Mouse (Mus musculus) heart, postnatal 0 days (tissue): ENCODE data around the gene Ttc16. TPM values are rescaled to one million over a fixed set of nuclear protein-coding genes. Genes with fewer than 3 reads are reported as not detected.

Source experiments
- ATAC-seq: fragments of 200-750 bp; cut with Nextera tagmentation; 2 replicates; pipeline ENCODE4 v1.8.0; 2017; ENCODE audit warnings: low read depth, moderate number of reproducible peaks, moderate library complexity; ENCODE audit not compliant: insufficient read depth
- DNase-seq: peaks from one replicate; pipeline ENCODE4 v3.0.0-alpha.2; 2016; ENCODE audit warnings: low spot score
- H3K27ac ChIP-seq: fragments of 300-500 bp; sonication (generic); 2 replicates; pipeline ENCODE4 v1.5.1; 2014; ENCODE audit warnings: low read depth, mild to moderate bottlenecking
- H3K27me3 ChIP-seq: fragments of 300-500 bp; sonication (generic); 2 replicates; pipeline ENCODE4 v1.6.1; 2014; ENCODE audit warnings: low read length, mixed read lengths; ENCODE audit not compliant: control insufficient read depth, insufficient read depth
- H3K36me3 ChIP-seq: fragments of 300-500 bp; sonication (generic); replicated peaks from 2 replicates; pipeline ENCODE4 v1.6.1; 2014; ENCODE audit warnings: low read length, mixed read lengths; ENCODE audit not compliant: control insufficient read depth, insufficient read depth
- H3K4me1 ChIP-seq: fragments of 300-500 bp; sonication (generic); 2 replicates; pipeline ENCODE4 v1.6.1; 2014; ENCODE audit warnings: antibody characterized with exemption; ENCODE audit not compliant: control insufficient read depth, insufficient read depth
- H3K4me2 ChIP-seq: fragments of 300-500 bp; sonication (generic); 2 replicates; pipeline ENCODE4 v1.6.1; 2014; ENCODE audit warnings: low read depth, mild to moderate bottlenecking, low read length, moderate library complexity
- H3K4me3 ChIP-seq: fragments of 300-500 bp; sonication (generic); 2 replicates; pipeline ENCODE4 v1.5.1; 2014; ENCODE audit warnings: low read depth, low read length
- H3K9ac ChIP-seq: fragments of 300-500 bp; sonication (generic); replicated peaks from 2 replicates; pipeline ENCODE4 v1.6.1; 2014; ENCODE audit warnings: low read depth, low read length, mixed read lengths
- H3K9me3 ChIP-seq: fragments of 300-500 bp; sonication (generic); replicated peaks from 2 replicates; pipeline ENCODE4 v1.6.1; 2016; ENCODE audit warnings: low read length; ENCODE audit not compliant: control insufficient read depth
- CTCF ChIP-seq: IDR thresholded peaks from 2 replicates; pipeline ENCODE4 v1.5.1; 2016; ENCODE audit warnings: antibody characterized with exemption, control low read depth, low read depth
- EP300 ChIP-seq: IDR thresholded peaks from 2 replicates; pipeline ENCODE4 v1.6.1; 2016; ENCODE audit warnings: antibody characterized with exemption, low read depth
- WGBS: fragments of 180-500 bp; shearing (Covaris S2); extraction: QIAGEN DNeasy Blood & Tissue Kit; methylation state at CpG from one replicate; pipeline ENCODE4 v1.1.7; 2014; 5-methylcytosine and 5-hydroxymethylcytosine counted together
- polyA plus RNA-seq: library from polyadenylated mRNA; unstranded; fragments of >200 nt; fragmentation: Nextera tagmentation; extraction: Ambion mirVana; gene quantifications from 2 replicates; pipeline ENCODE4 v1.2.1, GENCODE M21; 2015
- total RNA-seq: library from RNA; depleted of rRNA; stranded (reverse); fragments of >200 nt; gene quantifications from 2 replicates; pipeline ENCODE4 v1.2.3, GENCODE M21; 2014; ENCODE audit warnings: low replicate concordance

Ttc16 gene
- total and polyA plus RNA-seq, 2 experiments from 2014 or later = 0.08 TPM; not detected in 1

DNA sequence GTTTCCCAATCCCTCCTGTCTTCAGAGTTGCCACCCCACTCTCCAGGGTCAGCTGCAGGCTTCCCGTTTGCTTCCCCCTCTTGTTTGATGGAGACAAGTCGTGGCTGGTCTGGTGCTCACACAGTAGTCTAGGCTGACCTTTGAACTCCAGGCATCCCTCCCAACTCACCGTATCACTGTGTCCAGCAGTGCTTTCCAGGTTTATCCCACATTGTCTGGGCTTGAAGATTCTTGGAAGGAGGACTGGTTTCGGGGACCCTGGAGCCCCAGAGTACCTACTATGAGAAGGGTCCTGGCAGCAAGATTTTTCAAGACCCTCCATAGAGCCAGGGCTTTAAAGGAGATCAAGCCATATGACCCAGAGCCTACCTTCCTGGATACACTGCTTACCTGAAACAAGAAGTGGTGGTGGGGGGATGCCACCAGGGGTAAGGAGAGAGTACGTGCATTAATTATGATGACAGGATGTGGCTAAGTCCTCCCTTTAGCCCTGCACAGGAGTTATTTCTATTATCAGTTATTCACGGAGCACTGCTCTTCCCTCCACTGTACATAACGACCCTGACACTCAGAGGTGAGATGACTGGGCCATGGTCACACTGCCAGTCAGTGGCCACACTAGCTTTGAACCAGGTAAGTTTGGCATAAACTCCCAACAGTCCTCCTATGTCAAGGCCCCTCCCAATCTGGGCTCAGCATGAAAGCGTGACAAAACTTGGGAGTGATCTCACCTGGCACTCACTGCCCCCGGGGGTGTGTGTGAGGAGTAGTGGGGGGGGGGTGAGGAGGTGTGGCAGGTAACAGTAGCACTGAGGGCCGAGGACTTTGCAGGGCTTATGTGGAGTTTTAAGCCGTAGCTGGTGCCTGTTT is 61.1 kb downstream of the Ttc16 start:
- H3K4me2 ChIP-seq = no peak overlapping the region
- no peak for ATAC-seq

DNA sequence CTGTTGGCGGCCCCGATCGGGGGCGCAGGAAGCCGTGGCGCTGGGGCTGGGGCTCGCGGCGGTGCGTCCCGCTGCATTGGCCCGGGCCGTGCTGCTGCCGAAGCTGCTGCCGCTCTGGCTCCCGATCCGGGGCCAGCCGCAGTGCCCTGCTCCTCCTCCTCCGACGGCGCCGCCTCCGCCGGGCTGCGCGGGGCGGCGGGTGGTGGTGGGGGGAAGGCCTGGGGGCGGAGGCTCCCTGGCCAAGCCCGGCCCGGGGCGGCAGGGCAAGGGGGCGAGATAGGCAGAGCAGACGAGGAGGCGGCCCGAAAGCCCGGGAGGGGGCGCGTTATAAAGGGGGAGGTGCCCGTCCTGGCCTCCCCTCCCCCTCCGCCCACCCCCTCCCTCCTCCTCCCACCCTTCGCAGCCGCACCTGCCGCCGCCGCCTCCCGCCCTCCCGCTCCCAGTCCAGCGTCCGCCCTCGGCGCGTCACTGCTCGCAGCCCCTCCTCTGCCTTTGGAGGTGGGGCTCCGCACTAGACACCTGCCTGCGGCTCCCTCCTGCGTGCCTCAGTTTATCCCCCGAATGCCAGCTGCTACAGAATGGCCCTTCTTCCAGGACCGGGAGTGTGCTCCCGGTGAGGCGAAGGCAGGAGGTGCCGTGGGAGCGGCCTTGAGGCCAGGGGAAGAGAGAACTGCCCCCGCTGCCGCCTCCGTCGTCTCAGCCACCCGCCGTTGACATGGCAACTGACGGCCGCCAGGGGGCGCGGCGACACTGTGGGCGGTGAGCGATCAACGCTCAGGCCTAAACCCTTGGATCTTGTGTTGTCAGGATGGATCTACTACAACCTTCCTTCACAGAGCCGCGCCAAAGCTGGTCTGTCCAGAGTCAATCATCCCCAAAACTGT is 62.3 kb downstream of the Ttc16 start, which contains the start of gene Cdk9:
TSS of gene Cdk9 (minus strand) at position 143 of the 884 bp plus-strand sequence.
- Histone ChIP-seq H3K27ac (peak within 1 kb of the TSS; percentile 90), H3K27me3 (no peaks in the 10 kb centered on the region), H3K9ac (peak within 1 kb of the TSS; percentile 65), H3K36me3 (peaks cover 28% of the 10 kb centered on the region), H3K4me1 (peaks cover 15% of the 10 kb centered on the region), H3K9me3 (no peaks in the 10 kb centered on the region), H3K4me3 (peak within 1 kb of the TSS; percentile 70), H3K4me2 (peak within 1 kb of the TSS; percentile 79)
- TF ChIP-seq EP300 (no peak), CTCF (peak; percentile 97)
- peak; percentile 89 for DNase-seq
- WGBS = under 1% methylated on average over 51 of the region's 79 CpGs
- ATAC-seq = peak; percentile 80

More for the DNA sequence above, 61.1 kb downstream of the Ttc16 start:
- 42% methylated on average over 11 of the region's 11 CpGs for WGBS
- no peaks in the 10 kb centered on the region for H3K27me3 ChIP-seq
- no peak for TF ChIP-seq CTCF
- no peak for TF ChIP-seq EP300
- no peak overlapping the region for H3K9ac ChIP-seq
- H3K4me3 ChIP-seq = no peak overlapping the region
- H3K4me1 ChIP-seq = peaks cover 15% of the 10 kb centered on the region
- no peak for DNase-seq
- H3K36me3 ChIP-seq = peaks cover 16% of the 10 kb centered on the region
- H3K9me3 ChIP-seq = no peaks in the 10 kb centered on the region
- H3K27ac ChIP-seq = peak overlapping the region; percentile 90

DNA sequence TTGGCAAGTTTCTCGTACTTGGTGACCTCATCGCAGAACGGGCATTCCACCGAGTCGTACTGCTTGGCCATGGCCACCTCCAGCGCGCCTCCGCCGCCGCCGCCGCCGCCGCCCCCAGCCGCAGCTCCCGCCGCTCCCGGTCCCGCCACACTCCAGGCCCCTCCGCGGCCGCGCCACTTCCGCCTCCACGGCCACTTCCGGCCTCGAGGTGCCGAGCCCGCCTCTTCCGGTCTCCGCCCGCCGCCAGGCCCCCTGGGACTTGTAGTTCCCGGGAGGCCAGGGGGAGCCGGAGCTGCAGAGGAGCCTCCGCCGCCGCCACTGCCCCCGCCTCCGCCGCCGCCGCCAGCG is 62.9 kb downstream of the Ttc16 start:
- TF ChIP-seq EP300 (no peak), CTCF (no peak)
- DNase-seq = peak; percentile 89
- H3K4me2 ChIP-seq = peak overlapping the region; percentile 79
- H3K27me3 ChIP-seq = no peaks in the 10 kb centered on the region
- H3K27ac ChIP-seq = peak overlapping the region; percentile 90
- H3K4me1 ChIP-seq = peaks cover 15% of the 10 kb centered on the region
- H3K36me3 ChIP-seq = peaks cover 34% of the 10 kb centered on the region
- H3K9me3 ChIP-seq = no peaks in the 10 kb centered on the region
- WGBS = under 1% methylated on average over 33 of the region's 44 CpGs
- peak; percentile 89 for ATAC-seq
- H3K4me3 ChIP-seq = peak overlapping the region; percentile 70
- peak overlapping the region; percentile 65 for H3K9ac ChIP-seq

DNA sequence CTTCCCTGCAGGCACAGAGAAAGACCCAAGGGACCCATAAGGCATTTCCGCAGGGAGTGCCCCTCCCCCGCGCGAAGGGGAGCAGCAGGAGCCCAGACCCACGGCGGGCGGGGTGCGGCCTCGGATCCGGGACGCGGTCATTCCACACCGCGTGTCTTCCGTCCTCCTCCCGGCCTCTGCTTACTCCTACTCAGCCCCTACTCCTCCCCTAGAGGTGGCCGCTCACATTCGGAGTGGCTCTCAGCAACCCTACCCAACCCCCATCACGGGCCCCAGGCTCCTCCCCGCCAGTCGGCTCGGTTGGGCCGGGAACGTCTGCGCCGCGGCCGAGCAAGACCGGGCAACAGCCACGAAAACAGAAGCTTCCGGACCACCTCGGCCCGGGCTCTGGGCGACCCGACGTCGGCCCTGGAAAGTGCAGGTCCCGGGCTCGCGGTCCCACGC is 63.3 kb downstream of the Ttc16 start:
- DNase-seq = peak; percentile 68
- Histone ChIP-seq H3K36me3 (peaks cover 39% of the 10 kb centered on the region), H3K4me3 (peak overlapping the region; percentile 70), H3K9me3 (no peaks in the 10 kb centered on the region), H3K27ac (peak overlapping the region; percentile 90), H3K4me2 (peak overlapping the region; percentile 79), H3K4me1 (peaks cover 15% of the 10 kb centered on the region), H3K9ac (peak overlapping the region; percentile 65), H3K27me3 (no peaks in the 10 kb centered on the region)
- TF ChIP-seq CTCF (no peak), EP300 (peak; percentile 56; the same call in 1 of the 2 replicates)
- under 1% methylated on average over 41 of the region's 41 CpGs for WGBS
- ATAC-seq = peak; percentile 55

DNA sequence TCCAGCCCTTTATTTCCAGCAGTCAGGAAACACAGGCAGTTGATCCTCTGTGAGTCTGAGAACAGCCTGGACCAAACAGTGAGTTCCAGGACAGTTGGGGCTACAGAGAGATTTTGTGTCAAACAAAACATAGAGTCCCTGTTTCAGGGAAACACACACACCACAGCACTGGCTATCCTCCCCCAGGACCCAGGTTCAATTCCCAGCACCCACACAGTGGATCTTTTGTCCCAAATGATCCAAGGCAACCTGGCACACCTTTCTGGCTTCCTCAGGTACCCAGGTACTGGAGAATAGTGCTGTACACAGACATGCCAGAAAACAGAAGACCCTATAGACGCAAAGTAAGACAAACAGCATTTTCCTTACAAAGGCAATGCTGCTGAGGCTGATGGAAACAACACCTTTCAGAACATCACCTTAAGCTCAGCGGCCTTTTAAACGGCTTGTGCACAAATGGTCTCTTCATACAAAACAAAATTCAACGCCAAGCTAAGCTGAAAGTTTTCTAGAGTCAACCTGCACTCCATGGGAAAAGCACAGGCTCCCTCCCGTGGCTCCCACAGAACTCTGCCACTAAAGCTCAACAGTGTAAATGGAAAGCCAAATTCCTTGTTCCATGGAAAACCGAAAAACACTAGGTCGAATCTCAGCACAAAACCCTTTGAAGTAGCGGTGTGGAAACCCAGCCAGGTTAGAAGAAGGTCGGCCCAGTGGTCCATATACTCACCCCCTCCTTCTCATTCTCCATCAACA is 64.0 kb downstream of the Ttc16 start:
- Histone ChIP-seq H3K4me3 (peak overlapping the region; percentile 70), H3K4me2 (peak overlapping the region; percentile 79), H3K27me3 (no peaks in the 10 kb centered on the region), H3K4me1 (peaks cover 15% of the 10 kb centered on the region), H3K36me3 (peaks cover 45% of the 10 kb centered on the region), H3K27ac (peak overlapping the region; percentile 90), H3K9me3 (no peaks in the 10 kb centered on the region), H3K9ac (peak overlapping the region; percentile 65)
- 22% methylated on average over 9 of the region's 9 CpGs for WGBS
- no peak for ATAC-seq
- no peak; the same call in 1 of the 2 replicates for TF ChIP-seq CTCF
- no peak for TF ChIP-seq EP300
- DNase-seq = no peak
